Mouse (Mus musculus): Measurements from ENCODE around the gene Echs1.

GRCm38 (mm10) chr7:140141350-140141749 is 25.1 kb upstream of the Echs1 start:
- TF ChIP-seq CTCF (IDR thresholded peaks at IDR 0.05; ENCODE audit: insufficient read depth, low read depth, low read length) (peak; percentile 40), POLR2A (IDR thresholded peaks at IDR 0.05; ENCODE audit: insufficient read depth, low read depth, low read length) (no peak)

Measured in olfactory bulb, adult 2 months (tissue).